Mouse (Mus musculus): ENCODE results near the gene Ptn.

- TF ChIP-seq GATA1 (IDR thresholded peaks at IDR 0.05; ENCODE audit: low read length) (no peak), TAL1 (IDR thresholded peaks at IDR 0.05; ENCODE audit: low read length) (no peak)
Observed at GRCm38 (mm10) chr6:36766941-36767340, 43.1 kb downstream of the Ptn start.

Data from erythroblast, embryonic 14.5 days (primary cell).